Mouse (Mus musculus) ES-CJ7 (cell line): ENCODE results near the gene Fut11.

ENCODE experiments used
- DNase-seq: peaks from one replicate; pipeline ENCODE4 v3.0.0; 2011; ENCODE audit warnings: low read depth, low spot score

Gene Fut11

DNA sequence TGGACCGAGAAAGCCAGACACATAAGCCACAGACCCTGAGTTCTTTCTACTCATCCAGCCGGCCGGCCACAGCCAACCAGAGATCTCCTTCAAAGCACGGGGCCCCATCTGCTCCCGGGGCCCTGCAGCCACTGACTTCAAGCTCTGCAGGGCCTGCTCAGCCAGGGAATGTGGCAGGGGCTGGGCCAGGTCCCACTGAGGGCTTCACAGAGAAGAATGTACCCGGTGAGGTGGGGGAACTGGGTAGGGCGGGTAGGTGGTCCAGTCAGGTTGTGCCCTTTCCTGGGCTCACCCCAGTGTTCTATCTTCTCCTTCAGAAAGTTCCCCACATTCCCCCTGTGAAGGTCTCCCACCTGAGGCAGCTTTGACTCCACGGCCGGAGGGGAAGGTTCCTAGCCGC, 23.7 kb downstream of the Fut11 start:
- no peak for DNase-seq

DNA sequence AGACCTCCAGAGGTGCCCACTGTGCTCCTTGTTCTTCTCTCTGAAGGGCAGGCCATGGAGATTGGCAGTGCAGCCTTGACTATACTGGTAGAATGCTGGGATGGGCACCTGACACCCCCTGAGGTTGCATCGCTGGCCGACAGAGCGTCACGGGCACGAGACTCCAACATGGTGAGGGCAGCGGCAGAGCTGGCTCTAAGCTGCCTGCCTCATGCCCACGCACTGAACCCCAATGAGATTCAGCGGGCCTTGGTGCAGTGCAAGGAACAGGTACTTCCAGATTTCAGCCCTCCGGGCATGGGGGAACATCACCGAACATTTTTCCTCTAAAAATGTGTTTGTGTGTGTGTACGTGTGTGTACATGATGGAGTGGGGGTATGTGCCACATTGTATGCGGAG, 25.0 kb downstream of the Fut11 start:
- DNase-seq, result no peak

DNA sequence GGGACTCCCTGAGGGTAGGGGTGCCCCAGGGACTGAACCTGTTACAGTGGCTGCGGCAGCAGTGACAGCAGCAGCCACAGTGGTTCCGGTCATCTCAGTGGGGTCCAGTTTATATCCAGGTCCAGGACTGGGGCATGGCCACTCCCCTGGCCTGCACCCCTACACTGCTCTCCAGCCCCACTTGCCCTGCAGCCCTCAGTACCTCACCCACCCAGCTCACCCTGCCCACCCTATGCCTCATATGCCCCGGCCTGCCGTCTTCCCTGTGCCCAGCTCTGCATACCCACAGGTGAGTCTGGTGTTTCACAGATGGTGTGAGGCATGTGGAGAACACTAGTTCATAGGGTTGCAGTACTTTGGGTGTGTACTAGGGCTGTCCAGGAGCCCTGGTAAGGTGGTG, 26.6 kb downstream of the Fut11 start:
- DNase-seq, result no peak

DNA sequence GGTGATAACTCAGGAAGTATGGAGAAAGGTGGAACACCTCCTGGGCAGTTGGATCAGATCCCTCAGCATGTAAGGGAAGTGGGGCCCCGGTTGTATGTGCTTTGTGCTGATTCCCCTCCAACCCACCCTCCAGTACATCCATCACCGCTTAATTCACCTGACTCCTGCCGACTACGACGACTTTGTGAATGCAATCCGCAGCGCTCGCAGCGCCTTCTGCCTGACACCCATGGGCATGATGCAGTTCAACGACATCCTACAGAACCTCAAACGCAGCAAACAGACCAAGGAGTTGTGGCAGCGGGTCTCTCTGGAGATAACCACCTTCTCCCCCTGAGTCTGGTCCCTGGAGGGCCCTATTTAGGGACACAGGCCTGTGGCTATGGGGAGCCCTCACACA, 28.2 kb downstream of the Fut11 start:
- DNase-seq, result no peak

DNA sequence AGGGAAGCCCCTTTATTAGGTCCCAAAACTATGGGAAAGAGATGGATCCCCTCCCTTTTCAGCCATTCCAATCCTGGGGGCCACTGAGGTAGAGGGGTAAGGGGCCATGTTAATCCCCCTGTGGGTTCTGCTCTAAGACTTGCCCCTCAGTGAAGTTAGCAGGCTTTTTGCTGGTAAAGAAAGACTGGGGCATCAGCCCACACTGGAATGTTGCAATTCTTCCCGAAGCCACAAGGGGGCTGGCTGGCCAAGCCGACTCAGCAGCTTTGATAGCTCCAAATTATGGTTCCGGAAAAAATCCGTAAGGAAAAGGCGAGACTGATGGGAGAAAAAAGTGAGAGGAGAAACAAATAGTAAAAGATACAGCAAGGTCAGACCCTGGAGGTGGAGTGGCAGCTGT, 29.3 kb downstream of the Fut11 start:
- peak; percentile 37 for DNase-seq

DNA sequence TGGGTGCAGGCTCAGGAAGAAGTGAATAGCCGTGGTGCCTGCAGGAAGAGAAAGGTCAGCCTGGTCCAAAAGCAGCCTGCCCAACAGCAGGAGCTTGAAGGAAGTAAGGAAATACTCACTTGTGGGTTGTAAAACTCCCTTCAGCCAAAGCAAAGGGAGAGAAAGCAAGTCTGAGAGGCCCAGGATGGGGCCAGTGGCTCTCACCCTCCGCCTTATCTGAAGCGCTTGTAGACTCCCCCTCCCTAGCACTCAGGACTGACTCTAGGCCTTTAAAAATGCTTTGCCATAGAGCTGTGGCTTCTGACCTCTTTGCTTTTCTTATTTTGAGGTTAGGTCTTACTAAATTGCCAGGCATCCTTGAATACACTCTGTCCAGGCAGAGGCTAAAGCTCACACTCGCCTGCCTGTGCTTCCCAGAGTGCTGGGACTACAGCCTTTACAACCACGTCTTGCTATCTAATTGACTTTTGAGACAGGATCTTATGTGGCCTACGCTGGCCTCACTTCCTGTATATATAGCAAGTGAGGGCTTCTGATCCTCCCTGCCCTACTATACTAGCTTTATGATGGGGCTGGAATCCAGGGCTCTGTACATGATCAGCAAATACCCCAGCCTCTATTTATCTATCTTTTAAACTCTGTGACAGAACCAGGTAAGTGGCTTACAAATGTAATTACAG, 31.0 kb downstream of the Fut11 start:
- no peak for DNase-seq

DNA sequence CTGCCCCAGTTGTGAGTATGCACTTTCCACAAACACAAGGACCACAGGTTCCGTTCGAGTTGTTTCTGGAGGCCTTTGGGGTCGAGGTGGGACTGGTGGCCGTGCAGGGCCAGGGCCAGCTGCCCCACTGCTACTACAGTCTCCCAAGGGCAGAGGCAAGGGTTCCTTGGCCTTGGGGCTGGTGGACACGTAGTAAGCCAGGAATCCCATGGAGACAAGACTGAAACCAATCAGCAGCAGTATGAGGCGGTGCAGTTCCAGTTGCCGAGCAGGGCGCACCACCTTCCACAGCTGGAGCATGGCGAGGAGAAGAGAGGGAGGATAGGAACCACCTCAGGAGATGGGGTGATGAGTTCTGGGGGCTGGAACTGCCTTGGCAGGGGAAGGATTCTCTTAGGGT, 35.1 kb downstream of the Fut11 start:
- no peak for DNase-seq

DNA sequence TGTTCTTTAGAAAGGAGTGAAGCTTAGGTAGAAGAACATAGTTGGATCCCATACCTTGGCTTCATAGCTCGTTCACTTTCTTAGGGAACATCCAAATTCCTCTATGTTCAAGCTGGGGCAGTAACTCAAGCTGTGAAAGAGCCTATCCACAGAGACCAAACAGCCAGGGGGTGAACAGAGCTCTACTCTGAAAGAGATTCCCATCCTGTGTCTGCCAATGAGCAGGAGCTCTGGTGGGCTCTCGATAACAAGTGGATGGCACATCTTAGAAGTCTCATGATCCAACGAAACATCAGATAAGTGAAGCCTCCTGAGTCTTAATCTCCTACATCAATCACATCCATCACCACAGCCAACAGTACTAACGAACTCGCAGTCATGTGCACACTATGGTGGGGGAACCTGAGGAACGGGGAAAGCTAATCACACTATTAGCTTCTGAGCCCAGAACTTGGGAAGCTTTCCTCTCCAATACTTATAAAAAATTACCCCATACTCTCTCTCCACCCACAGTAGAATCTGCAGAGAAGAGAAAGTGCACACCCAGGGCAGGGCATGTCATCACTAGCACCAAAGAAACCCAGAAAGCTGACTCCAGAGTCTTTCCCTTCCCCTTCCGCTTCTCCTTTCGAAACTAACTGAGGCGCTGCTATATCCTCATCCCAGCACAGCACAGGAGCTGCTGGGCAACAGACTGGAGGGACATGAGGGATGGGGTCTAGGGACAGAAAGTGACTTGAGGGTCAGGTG, 36.3 kb downstream of the Fut11 start:
- no peak for DNase-seq

DNA sequence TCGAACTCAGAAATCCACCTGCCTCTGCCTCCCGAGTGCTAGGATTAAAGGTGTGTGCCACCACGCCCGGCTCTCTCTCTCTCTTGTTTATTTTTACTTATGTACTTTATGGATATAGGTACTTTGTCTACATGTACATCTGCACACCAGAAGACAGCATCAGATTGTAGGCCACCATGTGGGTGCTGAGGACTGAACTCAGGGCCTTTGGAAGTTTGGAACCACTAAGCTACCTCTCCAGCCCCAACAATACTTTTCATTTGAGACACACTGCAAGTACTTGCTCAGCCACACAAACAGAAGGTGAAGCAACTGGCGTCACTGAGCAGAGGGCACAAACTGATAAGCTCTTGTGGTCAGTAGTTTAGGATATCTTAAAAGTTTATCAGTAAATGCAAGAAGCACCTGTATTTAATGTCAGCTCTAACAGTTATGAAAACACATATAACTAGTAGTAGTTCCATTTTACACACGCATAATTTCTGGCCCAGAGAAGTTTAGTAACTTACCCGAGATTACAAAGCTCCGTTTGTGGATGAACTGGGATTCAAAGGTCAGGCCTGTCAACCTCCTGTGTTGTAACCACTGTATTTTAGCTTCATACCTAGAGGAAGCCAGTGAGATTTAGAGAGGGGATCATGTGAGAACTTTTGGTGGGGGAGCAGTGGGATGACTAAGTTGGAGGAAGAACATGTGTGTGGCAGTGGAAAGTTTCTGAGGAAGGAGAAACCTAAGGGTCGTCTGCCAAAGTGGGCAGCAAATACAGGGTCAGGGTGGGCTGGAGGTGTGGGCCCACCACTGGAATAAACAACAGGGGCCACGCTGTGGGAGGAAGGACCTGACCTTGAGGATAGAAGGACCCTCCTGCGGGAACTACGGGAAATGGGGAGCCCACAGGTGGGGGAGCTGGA, 38.5 kb downstream of the Fut11 start:
- no peak for DNase-seq

DNA sequence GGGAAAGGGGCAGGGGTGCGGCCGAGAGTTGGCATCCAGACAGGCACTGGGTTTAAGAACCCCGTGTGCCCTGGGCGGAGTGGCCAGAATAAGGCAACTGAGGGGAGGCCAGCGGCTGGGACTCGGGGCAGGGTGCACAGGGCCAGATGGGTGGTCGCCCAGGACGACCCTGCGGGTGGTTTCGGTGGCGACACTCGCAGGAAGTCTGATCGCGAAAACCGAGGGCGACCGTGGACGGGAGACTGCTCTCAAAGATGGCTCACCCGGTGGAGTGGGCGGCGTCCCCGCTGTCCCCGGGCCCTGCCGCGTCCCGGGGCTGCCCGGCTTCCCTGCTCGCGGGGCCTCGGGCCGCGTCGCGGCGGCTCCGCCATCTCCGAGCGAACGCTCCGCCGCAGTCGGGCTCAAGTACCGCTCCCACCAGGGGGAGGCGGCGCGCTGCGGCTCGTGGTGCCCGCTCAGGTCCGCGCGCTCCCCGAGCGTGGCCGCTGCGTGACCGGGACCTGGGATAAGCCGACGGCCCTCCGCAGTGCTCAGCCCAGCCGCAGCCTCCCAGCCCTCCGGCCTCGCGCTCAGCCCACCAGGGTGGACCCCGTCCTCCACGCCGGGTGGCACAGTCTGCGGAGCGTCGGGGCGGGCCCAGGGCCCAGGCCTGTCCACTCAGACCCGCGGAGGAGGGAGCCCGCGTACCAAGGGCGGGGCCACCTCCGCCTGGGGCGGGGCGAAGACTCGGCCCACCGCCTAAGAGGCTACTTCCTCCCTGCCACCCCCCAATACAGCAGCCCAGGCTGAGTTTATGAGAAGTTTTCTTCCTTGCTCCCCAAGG, 39.4 kb downstream of the Fut11 start, which contains the start of gene Ndst2:
Ndst2 (minus strand) TSS at position 611 of the 823 bp plus-strand sequence.
- peak; percentile 45 for DNase-seq

DNA sequence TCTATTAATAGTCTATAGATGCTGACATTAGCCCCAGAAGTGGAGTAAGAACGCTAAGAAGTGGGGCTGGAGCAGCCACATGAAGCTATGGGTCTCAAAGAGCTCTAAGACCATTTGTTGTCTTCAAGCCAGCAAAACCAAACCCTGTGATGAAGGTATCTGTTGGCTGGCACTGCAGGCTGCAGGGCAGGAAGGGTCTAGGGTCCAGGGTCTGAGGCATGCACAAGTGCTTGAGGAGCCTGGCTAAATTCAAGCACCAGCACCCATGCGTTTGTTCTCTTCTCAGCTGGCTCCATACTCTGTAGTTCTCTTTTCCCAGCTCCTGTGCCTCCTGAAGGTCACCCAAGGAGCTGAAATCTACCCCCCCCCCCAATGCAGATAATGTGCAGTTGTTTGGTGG, 40.3 kb downstream of the Fut11 start:
- no peak for DNase-seq

DNA sequence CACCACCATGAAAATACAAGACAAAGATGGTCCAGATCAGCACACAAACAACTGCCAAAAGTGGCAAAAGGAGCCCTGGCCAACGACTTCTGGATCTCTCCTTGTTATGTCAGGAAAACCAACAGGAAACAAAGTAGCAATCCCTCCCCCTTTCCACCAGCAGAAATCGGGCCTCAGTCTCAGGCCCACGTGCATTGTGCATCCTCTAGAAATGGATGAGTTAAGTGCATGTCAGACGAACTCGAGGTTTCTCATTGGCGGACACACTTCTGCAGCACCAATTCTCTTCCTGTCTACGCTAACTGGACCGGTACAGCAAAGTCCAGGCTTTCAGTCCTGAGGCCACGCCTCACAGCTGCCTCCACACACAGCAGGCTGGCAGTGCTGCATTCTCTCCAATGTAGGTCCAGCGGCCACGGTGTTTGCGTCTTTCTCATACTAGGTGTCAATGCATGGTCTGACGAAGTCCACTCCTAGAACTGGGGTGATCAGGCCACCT, 41.2 kb downstream of the Fut11 start:
- no peak for DNase-seq

DNA sequence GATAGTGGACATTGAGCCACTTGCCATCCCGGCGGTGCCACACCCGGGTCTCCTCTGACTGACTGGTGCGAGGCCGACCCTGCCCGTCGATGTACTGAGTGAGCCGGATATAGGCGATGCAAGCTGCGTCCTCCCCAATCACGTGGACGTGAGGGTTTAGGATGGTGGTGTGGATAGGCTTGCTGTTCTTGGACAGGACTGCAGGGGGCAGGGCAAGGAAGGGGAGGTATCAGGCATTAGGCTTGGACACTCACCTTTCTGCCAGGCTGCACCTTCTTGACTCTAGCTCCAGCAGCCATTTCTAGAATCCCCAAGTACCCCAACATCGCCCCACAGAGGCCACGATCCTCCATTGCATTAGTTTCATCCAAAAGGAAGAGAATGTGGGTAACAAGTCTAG, 42.5 kb downstream of the Fut11 start:
- DNase-seq, result peak; percentile 95

DNA sequence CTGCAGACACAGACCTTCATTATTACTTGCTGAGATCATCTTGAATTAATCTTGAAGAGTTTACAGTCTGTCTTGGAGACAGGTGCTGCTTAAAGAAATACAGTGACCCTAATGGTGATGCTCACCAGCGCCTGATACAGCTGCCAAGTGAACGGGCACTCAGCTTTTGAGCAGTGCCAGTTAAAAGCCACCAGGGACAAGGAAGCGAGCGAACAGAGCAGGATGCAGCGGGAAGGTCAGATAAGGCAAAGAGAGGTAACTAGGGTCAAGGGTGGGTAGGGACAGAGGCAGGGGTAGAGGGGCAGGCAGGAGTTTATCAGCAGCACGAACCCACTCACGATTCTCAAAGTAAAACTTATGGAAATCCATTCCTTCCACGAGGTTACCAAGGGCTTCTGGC, 43.7 kb downstream of the Fut11 start:
- DNase-seq, result no peak

DNA sequence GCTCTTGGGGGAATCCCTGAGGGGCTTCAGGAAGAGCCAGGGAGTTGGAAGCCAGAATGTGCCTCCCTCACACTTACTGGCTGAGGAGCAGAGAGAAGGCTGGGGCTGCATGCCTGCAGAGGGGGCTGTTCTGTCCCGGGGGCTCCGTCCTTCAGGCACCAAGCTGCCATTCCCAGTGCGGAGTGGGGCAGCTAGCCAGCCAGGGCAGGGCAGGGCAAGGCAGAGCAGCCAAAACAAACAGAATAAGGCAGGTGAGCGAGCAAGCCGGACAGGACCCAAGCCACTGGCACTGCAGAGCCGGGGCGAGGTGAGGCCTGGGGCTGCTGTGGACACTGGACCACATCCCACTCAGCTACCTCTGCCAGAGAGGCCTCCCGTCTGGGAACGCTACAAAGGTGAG, 46.5 kb downstream of the Fut11 start:
- DNase-seq, result no peak

DNA sequence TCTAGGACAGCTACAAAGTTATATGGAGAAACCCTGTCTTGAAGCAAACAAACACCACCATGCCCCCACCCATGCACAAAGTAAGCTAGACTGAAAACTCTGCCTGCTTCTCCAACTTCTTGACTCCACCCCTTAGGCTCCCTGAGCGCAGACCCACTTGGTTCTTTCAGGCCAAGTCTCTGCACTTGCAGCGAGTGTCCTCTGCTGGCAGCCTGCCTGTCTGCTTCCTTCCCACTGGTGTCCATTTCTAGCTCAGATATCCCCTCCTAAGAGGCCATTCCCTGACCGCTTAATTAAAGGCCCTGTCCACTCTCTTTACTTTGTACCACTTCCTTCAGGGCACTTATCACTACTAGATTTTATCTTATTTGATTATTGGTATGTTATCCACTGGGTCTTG, 48.8 kb downstream of the Fut11 start:
- no peak for DNase-seq

DNA sequence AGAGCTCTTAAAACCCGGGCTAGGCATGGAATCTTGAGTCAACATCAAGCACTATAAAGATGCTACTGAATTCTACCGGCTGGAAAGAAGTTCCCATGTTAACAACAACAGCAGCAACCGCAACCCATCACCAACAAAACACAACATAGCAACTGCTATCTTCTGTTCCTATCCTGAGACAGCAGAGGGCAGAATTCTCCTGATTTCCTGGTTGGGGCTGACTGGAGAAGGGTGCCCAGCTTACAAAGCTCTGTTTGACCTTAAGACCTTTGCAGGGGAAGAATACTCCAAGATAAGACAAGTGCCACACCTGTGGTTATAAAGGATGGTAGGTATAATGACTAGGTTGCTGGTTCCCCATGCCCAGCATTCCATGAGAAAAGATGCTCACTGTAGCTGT, 52.2 kb downstream of the Fut11 start:
- no peak for DNase-seq

DNA sequence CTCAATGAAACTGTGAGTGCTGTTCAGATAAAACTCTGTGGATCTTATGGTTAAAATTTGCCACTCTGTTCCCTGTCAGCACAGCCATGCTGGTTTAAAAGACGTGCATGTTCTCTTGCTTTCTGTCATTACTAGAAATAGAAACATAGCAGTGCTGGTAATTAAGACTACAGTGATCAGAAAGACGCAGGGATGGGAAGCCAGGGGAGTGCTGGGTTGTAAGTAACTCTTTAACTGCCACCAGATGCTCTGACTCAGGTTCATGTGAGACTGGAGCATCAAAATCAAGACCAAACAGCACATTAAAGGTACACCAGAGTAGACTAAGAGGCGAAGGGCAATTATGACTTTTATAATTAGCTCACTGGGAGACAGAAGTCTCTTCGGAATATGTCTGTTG, 53.6 kb downstream of the Fut11 start:
- DNase-seq, result no peak

DNA sequence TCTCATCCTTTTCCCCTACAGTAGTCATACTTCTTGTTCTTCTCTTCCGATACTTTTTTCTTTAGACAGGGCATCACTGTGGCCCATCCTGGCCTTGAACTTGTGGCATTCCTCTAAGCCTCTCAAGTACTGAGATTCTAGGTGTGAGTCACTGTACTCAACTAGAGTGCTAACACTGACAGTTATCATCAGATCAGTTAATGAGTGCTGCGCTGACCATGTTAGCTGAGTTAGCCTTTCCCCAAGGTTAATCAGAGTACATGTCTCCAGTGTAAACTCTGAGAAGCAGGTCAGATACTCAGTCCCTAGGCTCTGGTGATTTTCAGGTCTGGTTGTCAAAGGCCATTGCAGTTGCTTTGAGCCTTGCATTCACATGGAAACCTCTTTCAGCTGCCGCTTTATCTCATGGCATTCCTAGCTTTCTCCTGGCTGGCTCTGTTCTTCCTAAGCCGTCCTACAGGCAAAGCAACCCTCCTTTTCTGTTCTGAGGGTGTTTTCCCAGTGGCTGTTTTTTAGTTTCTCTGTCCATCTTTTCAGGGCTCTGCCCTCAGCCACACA, 54.8 kb downstream of the Fut11 start:
- DNase-seq, result no peak

DNA sequence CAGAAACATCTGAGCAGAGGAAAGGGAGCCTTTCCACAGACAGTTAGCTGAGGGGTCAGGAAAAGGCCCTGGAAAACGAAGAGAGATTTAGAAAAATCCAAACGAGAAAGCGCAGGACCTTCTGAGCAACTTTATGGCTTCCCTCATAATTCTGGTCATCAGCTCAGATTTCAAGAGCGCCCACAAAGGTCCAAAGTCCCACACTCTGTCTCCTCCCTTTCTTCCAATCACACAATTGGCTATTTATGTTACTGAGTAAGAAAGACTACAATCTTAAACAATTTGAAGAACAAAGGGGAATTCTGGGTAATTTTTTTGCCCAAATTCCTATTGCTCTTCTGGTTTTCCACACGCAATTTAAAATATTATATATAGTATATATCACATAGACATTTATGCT, 55.7 kb downstream of the Fut11 start:
- no peak for DNase-seq
